Mouse (Mus musculus): ENCODE measurements around the gene Adprhl2.

The Adprhl2 gene

GRCm38 (mm10) chr4:126306827-126307226 lies 14.7 kb downstream of the Adprhl2 start:
- DNase-seq (ENCODE audit: low spot score in 2 of 2), result no peak

GRCm38 (mm10) chr4:126306058-126306457 lies 15.4 kb downstream of the Adprhl2 start:
- DNase-seq (ENCODE audit: low spot score in 2 of 2), result no peak

GRCm38 (mm10) chr4:126305428-126305827 lies 16.1 kb downstream of the Adprhl2 start:
- DNase-seq (ENCODE audit: low spot score in 2 of 2), result no peak

- no peak for DNase-seq (ENCODE audit: low spot score in 2 of 2)
Measured at GRCm38 (mm10) chr4:126303877-126304276, 17.6 kb downstream of the Adprhl2 start.

GRCm38 (mm10) chr4:126301584-126302309 lies 19.8 kb downstream of the Adprhl2 start:
- no peak for DNase-seq (ENCODE audit: low spot score in 2 of 2)

GRCm38 (mm10) chr4:126300916-126301583 lies 20.5 kb downstream of the Adprhl2 start:
- DNase-seq (ENCODE audit: low spot score in 2 of 2), result no peak

GRCm38 (mm10) chr4:126296617-126297101 lies 24.8 kb downstream of the Adprhl2 start:
- no peak for DNase-seq (ENCODE audit: low spot score in 2 of 2)

- DNase-seq (ENCODE audit: low spot score in 2 of 2), result no peak
Measured at GRCm38 (mm10) chr4:126295937-126296336, 25.6 kb downstream of the Adprhl2 start.

GRCm38 (mm10) chr4:126295152-126295551 lies 26.4 kb downstream of the Adprhl2 start:
- no peak for DNase-seq (ENCODE audit: low spot score in 2 of 2)

- no peak for DNase-seq (ENCODE audit: low spot score in 2 of 2)
Measured at GRCm38 (mm10) chr4:126291196-126291595, 30.3 kb downstream of the Adprhl2 start.

- DNase-seq (ENCODE audit: low spot score in 2 of 2), result no peak
Measured at GRCm38 (mm10) chr4:126290314-126290713, 31.2 kb downstream of the Adprhl2 start.

GRCm38 (mm10) chr4:126288085-126288666 lies 33.3 kb downstream of the Adprhl2 start:
- no peak for DNase-seq (ENCODE audit: low spot score in 2 of 2)

GRCm38 (mm10) chr4:126287302-126287995 lies 34.1 kb downstream of the Adprhl2 start:
- no peak for DNase-seq (ENCODE audit: low spot score in 2 of 2)

- no peak for DNase-seq (ENCODE audit: low spot score in 2 of 2)
Measured at GRCm38 (mm10) chr4:126286492-126286891, 35.0 kb downstream of the Adprhl2 start, which contains the start of gene Col8a2. Col8a2 (plus strand) TSS chr4:126286793.

GRCm38 (mm10) chr4:126283582-126283981 lies 37.9 kb downstream of the Adprhl2 start:
- DNase-seq (ENCODE audit: low spot score in 2 of 2), result no peak

GRCm38 (mm10) chr4:126281706-126282105 lies 39.8 kb downstream of the Adprhl2 start:
- no peak for DNase-seq (ENCODE audit: low spot score in 2 of 2)

- no peak for DNase-seq (ENCODE audit: low spot score in 2 of 2)
Measured at GRCm38 (mm10) chr4:126278961-126279360, 42.5 kb downstream of the Adprhl2 start.

GRCm38 (mm10) chr4:126278565-126278915 lies 43.0 kb downstream of the Adprhl2 start:
- no peak for DNase-seq (ENCODE audit: low spot score in 2 of 2)

GRCm38 (mm10) chr4:126277906-126278564 lies 43.5 kb downstream of the Adprhl2 start:
- DNase-seq (ENCODE audit: low spot score in 2 of 2), result no peak

GRCm38 (mm10) chr4:126275681-126276131 lies 45.8 kb downstream of the Adprhl2 start:
- no peak for DNase-seq (ENCODE audit: low spot score in 2 of 2)

GRCm38 (mm10) chr4:126275081-126275480 lies 46.4 kb downstream of the Adprhl2 start:
- DNase-seq (ENCODE audit: low spot score in 2 of 2), result no peak

All from right cerebral cortex, postnatal 36 days (tissue).